ENCODE assay signal across 22 mouse cellular contexts in genomic region chr6:17811063-17811462, GRCm38 (mm10).
DNase-seq lines count a peak whose midpoint lies in the region; ATAC-seq and TF ChIP-seq lines count a peak whose summit lies in the region.
"Had no signal": no experiment of that assay in that cellular context is flagged by ENCODE, and none has a peak within 500 bp of the region (broad histone marks: within the 10 kb centered on the region; RNA-seq: fewer than 3 reads in every experiment).

No protein-coding gene starts in this region.

- H3K9ac ChIP-seq in kidney, embryonic 14.5 days (ENCODE audit: low read depth, low read length): no peak overlapping the region
- no peak overlapping the region for H3K9ac ChIP-seq in intestine, embryonic 15.5 days
- H3K9ac ChIP-seq: embryonic facial prominence, embryonic 15.5 days; heart, embryonic 13.5 days; hindbrain, embryonic 12.5 days had no signal

- no peak for ATAC-seq in kidney, embryonic 14.5 days (ENCODE audit: low FRiP score, low TSS enrichment)
- peak; percentile 65 for ATAC-seq in Patski
- ATAC-seq in intestine, embryonic 15.5 days: peak; percentile 91
- ATAC-seq: forebrain, embryonic 14.5 days; hindbrain, postnatal 0 days had no signal

- H3K9me3 ChIP-seq in kidney, embryonic 14.5 days (ENCODE audit: control insufficient read depth, low read length): no peaks in the 10 kb centered on the region
- H3K9me3 ChIP-seq in intestine, embryonic 15.5 days: no peaks in the 10 kb centered on the region
- H3K9me3 ChIP-seq: embryonic facial prominence, embryonic 15.5 days; forebrain, embryonic 10.5 days; heart, embryonic 13.5 days; hindbrain, embryonic 12.5 days had no signal

- in situ Hi-C loops in Patski (cut with MboI; ENCODE audit: low pct_unique_long_range_greater_than_20kb): no loop called here

- H3K4me3 ChIP-seq in kidney, embryonic 14.5 days (ENCODE audit: low read length): no peak overlapping the region
- no peak overlapping the region for H3K4me3 ChIP-seq in intestine, embryonic 15.5 days (replicated peaks)
- no peak overlapping the region for H3K4me3 ChIP-seq in small intestine, adult 2 months (ENCODE audit: low read depth, low read length)
- H3K4me3 ChIP-seq: embryonic facial prominence, embryonic 15.5 days; erythroblast, embryonic 14.5 days; forebrain, embryonic 10.5 days; gastrocnemius, adult 2 months; heart, embryonic 13.5 days; hindbrain, embryonic 12.5 days had no signal

- peak; percentile 13 for DNase-seq in kidney, adult 9 months
- no peak for DNase-seq in Patski (ENCODE audit: low read depth, low spot score)
- DNase-seq in layer of hippocampus, postnatal 10 days (ENCODE audit: low spot score in 2 of 2): no peak
- DNase-seq in c-Kit-positive CD71-positive TER-119-positive erythroid progenitor cells, embryonic 14.5 days (ENCODE audit: low spot score): no peak
- DNase-seq: adrenal gland, adult 8-10 months; adrenal gland, postnatal 36 days; cerebellum, adult 18-20 months; cerebellum, postnatal 14 days; embryo, embryonic 11 days; gastrocnemius, adult 2 months; gastrocnemius, postnatal 25 days; heart, postnatal 4 days had no signal

- H3K36me3 ChIP-seq in kidney, embryonic 14.5 days (ENCODE audit: control insufficient read depth, insufficient read depth, low read length): no peaks in the 10 kb centered on the region
- H3K36me3 ChIP-seq in intestine, embryonic 15.5 days: no peaks in the 10 kb centered on the region
- H3K36me3 ChIP-seq in small intestine, adult 2 months (ENCODE audit: control insufficient read depth, insufficient read depth, low read length): no peaks in the 10 kb centered on the region
- H3K36me3 ChIP-seq: embryonic facial prominence, embryonic 15.5 days; forebrain, embryonic 10.5 days; heart, embryonic 13.5 days; hindbrain, embryonic 12.5 days had no signal

- TF ChIP-seq CTCF in Patski (IDR thresholded peaks at IDR 0.05): no peak
- no peak for TF ChIP-seq CTCF in small intestine, adult 2 months (IDR thresholded peaks at IDR 0.05; ENCODE audit: extremely low read depth, insufficient read length, insufficient replicate concordance, low read depth, low read length)

- no peak overlapping the region for H3K27ac ChIP-seq in kidney, embryonic 14.5 days (ENCODE audit: low read depth, low read length)
- H3K27ac ChIP-seq in intestine, embryonic 15.5 days: peak overlapping the region; percentile 59
- H3K27ac ChIP-seq in small intestine, adult 2 months (ENCODE audit: insufficient read depth, low read depth, low read length): peak overlapping the region; percentile 21; the same call in 1 of the 2 replicates
- H3K27ac ChIP-seq: embryonic facial prominence, embryonic 15.5 days; forebrain, embryonic 10.5 days; gastrocnemius, adult 2 months; heart, embryonic 13.5 days; hindbrain, embryonic 12.5 days; hindbrain, postnatal 0 days had no signal

- TF ChIP-seq POLR2A in small intestine, adult 2 months (IDR thresholded peaks at IDR 0.05; ENCODE audit: low read depth, low read length): no peak

- CTCF ChIA-PET in Patski (lab: Charles Lee): no interaction called here

- peaks cover 8% of the 10 kb centered on the region for H3K4me1 ChIP-seq in kidney, embryonic 14.5 days (ENCODE audit: control insufficient read depth, insufficient read depth, low read length)
- H3K4me1 ChIP-seq in intestine, embryonic 15.5 days (replicated peaks): peaks cover 2% of the 10 kb centered on the region; the same call in 1 of the 2 replicates
- H3K4me1 ChIP-seq in small intestine, adult 2 months (ENCODE audit: control insufficient read depth, insufficient read depth, insufficient read length, low read length): no peaks in the 10 kb centered on the region; the same call in 1 of the 2 replicates
- H3K4me1 ChIP-seq: embryonic facial prominence, embryonic 15.5 days had no signal

- 85% methylated on average over 2 of the region's 2 CpGs for WGBS in kidney, embryonic 14.5 days
- 51% methylated on average over 2 of the region's 2 CpGs for WGBS in intestine, embryonic 15.5 days
- WGBS in small intestine, adult 2 months: 21% methylated on average over 2 of the region's 2 CpGs

- H3K4me2 ChIP-seq in kidney, embryonic 14.5 days (replicated peaks; ENCODE audit: low read depth, low read length): no peak overlapping the region
- H3K4me2 ChIP-seq in intestine, embryonic 15.5 days (replicated peaks): no peak overlapping the region
- H3K4me2 ChIP-seq: embryonic facial prominence, embryonic 15.5 days; heart, embryonic 13.5 days; hindbrain, embryonic 12.5 days had no signal

- H3K27me3 ChIP-seq in kidney, embryonic 14.5 days (ENCODE audit: control insufficient read depth, insufficient read depth, low read length): no peaks in the 10 kb centered on the region
- no peaks in the 10 kb centered on the region for H3K27me3 ChIP-seq in Patski
- H3K27me3 ChIP-seq in intestine, embryonic 15.5 days (replicated peaks): no peaks in the 10 kb centered on the region
- no peaks in the 10 kb centered on the region for H3K27me3 ChIP-seq in small intestine, adult 2 months (ENCODE audit: control insufficient read depth, insufficient read depth, low read length)
- H3K27me3 ChIP-seq: embryonic facial prominence, embryonic 15.5 days; heart, embryonic 13.5 days; hindbrain, embryonic 12.5 days had no signal

- POLR2A ChIA-PET in Patski (lab: Charles Lee): no interaction called here
